Mouse (Mus musculus) brown adipose tissue, adult 24 weeks (tissue): ENCODE data around the gene Mup8. TPM values are rescaled to one million over a fixed set of nuclear protein-coding genes. Genes with fewer than 3 reads are reported as not detected.
"Not testable (repeated sequence)": the region's sequence is repeated elsewhere in the genome, so short reads cannot be mapped to it uniquely, and the experiment has no call there.

Experiments used
- H3K27ac ChIP-seq: fragments of 200-500 bp; replicated peaks from 2 replicates; pipeline ENCODE4 v1.5.1; 2012; ENCODE audit warnings: low read depth, mild to moderate bottlenecking, low read length
- H3K4me1 ChIP-seq: fragments of 200-500 bp; 2 replicates; pipeline ENCODE4 v1.6.1; 2012; ENCODE audit warnings: low read length, mixed read lengths; ENCODE audit not compliant: control insufficient read depth, insufficient read depth, insufficient read length
- H3K4me3 ChIP-seq: fragments of 200-500 bp; 2 replicates; pipeline ENCODE4 v1.5.1; 2012; ENCODE audit warnings: low read depth, mild to moderate bottlenecking, low read length, moderate library complexity; ENCODE audit not compliant: insufficient read depth
- polyA plus RNA-seq: library from polyadenylated mRNA; stranded (reverse); fragments of >200 nt; gene quantifications from 2 replicates; pipeline ENCODE4 v1.2.4, GENCODE M21; 2012; ENCODE audit not compliant: missing spikeins, insufficient read depth, insufficient read length

The Mup8 gene
- not detected in 2 replicates for polyA plus RNA-seq

DNA sequence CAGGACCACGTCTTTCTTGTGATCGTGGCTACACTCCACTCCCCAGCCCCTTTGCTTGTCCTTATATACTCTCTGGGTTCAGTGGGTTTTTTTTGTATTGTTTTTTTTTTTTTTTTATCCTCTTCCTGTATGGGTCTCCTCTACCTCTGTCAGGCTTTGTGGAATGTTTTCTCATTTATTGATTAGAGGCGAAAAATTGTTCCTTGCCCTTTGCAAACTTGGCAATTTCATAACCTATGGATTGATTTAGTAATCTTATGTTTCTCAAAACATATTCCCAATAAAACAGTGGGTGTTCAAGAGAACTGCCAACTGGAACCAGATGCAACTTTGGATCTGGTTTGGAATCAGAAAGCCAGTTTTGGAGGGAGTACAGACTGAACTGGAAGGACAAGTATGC lies at the start of gene Mup8:
Gene Mup8 (minus strand): TSS at position 101 of the 400 bp plus-strand sequence.
- H3K4me3 ChIP-seq, H3K27ac ChIP-seq, H3K4me1 ChIP-seq: not testable (repeated sequence)

DNA sequence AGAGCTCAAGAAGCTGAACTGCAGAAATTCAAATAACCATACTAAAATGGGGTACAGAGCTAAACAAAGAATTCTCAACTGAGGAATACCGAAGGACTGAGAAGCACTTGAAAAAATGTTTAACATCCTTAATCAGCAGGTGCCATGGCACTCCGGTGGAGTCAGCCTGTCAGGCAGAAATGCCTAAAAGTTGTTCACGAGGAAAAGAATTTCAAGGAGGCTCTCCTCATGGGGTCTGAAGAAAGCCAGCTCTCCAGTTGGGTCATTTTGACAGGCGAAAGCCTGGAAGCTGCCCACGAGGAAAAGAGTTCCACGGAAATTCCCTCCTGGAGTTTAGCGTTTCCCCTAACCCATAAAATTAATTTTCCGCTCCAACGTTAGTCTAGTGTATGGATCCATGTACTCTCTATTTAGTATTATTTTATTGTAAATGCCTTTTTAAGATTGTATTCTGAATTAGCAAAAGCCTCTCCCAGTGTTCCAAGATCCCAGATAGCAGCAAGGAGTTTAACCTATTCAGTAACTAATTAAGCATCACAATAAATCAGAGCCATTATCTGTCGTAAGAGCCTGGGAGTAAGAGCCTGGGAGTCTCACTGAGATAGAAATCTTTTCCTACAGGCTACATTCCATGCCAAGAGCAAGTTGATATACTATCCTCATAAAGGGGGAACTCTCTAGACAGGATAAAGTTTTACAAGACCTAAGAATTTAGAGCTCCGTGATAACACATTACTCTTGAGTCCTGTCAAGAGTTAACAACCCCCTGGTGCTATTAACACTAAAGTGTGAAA lies 43.8 kb upstream of the Mup8 start:
- not testable (repeated sequence) for H3K27ac ChIP-seq, H3K4me1 ChIP-seq, H3K4me3 ChIP-seq

DNA sequence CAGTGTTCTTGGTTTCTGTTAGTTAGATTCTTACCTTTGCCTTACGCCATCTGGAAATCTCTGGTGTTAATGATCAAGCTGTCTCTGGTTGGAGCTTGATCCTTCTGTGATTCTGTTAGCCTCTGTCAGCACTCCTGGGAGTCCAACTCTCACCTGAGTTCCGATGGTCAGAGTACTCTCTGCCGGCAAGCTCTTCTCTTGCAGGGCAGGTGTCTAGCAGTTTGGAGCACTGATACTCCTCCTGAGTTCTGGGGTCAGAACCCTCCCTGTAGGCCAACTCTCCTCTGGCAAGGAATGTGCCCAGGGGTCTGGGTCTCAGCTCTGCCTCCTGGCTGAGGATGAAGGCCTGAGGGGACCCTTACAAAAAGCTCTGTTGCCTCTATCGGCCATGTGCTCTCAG lies 40.3 kb upstream of the Mup8 start:
- H3K4me1 ChIP-seq, H3K4me3 ChIP-seq, H3K27ac ChIP-seq: not testable (repeated sequence)

Other genes with a start within 250 kb of the Mup8 start
- gene Mup7, start 152.1 kb downstream of the Mup8 start, polyA plus RNA-seq = 4.7 and 14.6 TPM in 2 replicates
- gene Mup2, start 68.3 kb downstream of the Mup8 start, polyA plus RNA-seq = 3.6 TPM in 1 of 2 replicates, not detected in the other
- 3.3 TPM in 1 of 2 replicates, not detected in the other for gene Mup9, start 199.4 kb upstream of the Mup8 start, polyA plus RNA-seq